In genomic region chr5:108386449-108386848, GRCm38 (mm10) we compare ENCODE assay signal across 30 mouse cellular contexts. TPM values are rescaled to one million over a fixed set of nuclear protein-coding genes. Genes with fewer than 3 reads are reported as not detected.
DNase-seq lines count a peak whose midpoint lies in the region; ATAC-seq and TF ChIP-seq lines count a peak whose summit lies in the region.
"Had no signal": no experiment of that assay in that cellular context is flagged by ENCODE, and none has a peak within 500 bp of the region (broad histone marks: within the 10 kb centered on the region; RNA-seq: fewer than 3 reads in every experiment).

No protein-coding gene starts in this region.

- H3K4me2 ChIP-seq in forebrain, embryonic 11.5 days (ENCODE audit: low read depth, low read length, severe bottlenecking), result no peak overlapping the region
- H3K4me2 ChIP-seq: embryonic facial prominence, embryonic 13.5 days; forebrain, embryonic 13.5 days; heart, embryonic 12.5 days; heart, embryonic 15.5 days; hindbrain, embryonic 13.5 days had no signal

- WGBS in forebrain, embryonic 11.5 days, result 77% methylated on average over 4 of the region's 4 CpGs

- H3K9me3 ChIP-seq in forebrain, embryonic 11.5 days (ENCODE audit: control insufficient read depth, low read length), result no peaks in the 10 kb centered on the region
- H3K9me3 ChIP-seq: embryonic facial prominence, embryonic 10.5 days; embryonic facial prominence, embryonic 13.5 days; forebrain, embryonic 13.5 days; heart, embryonic 12.5 days; heart, embryonic 15.5 days; hindbrain, embryonic 10.5 days; hindbrain, embryonic 13.5 days had no signal

- no peak for DNase-seq in frontal cortex, adult 2 months (ENCODE audit: extremely low spot score in 1 of 2, low spot score in 1 of 2)
- no peak for DNase-seq in left cerebral cortex, adult 2 months (ENCODE audit: extremely low spot score in 1 of 2, low spot score in 2 of 2)
- no peak for DNase-seq in left cerebral cortex, postnatal 4 days
- peak; percentile 75 for DNase-seq in brain, adult 2 months (ENCODE audit: low read depth, low spot score)
- DNase-seq in forebrain, embryonic 11.5 days (ENCODE audit: low spot score), result no peak
- DNase-seq: adrenal gland, adult 8-10 months; adrenal gland, postnatal 36 days; cerebellum, adult 11 months; cerebellum, adult 2 months; cerebellum, adult 9-11 months; cerebellum, postnatal 25 days; embryo, embryonic 11 days; gastrocnemius, postnatal 25 days; heart, adult 18-20 months; heart, postnatal 10 days; heart, postnatal 36 days had no signal

- H3K27me3 ChIP-seq in forebrain, embryonic 11.5 days (ENCODE audit: control insufficient read depth, insufficient read depth, low read length), result no peaks in the 10 kb centered on the region
- H3K27me3 ChIP-seq: heart, embryonic 15.5 days; hindbrain, embryonic 13.5 days had no signal

- ATAC-seq in frontal cortex, adult (ENCODE audit: low TSS enrichment), result peak; percentile 45
- no peak for ATAC-seq in forebrain, embryonic 11.5 days (replicated peaks; ENCODE audit: low FRiP score)
- ATAC-seq: activated CD4-positive, CD25-positive, alpha-beta regulatory T cell, adult 4 months; forebrain, embryonic 13.5 days; forebrain, embryonic 16.5 days; hindbrain, embryonic 16.5 days had no signal

- no peak overlapping the region for H3K4me3 ChIP-seq in left cerebral cortex, adult 2 months
- no peak overlapping the region for H3K4me3 ChIP-seq in forebrain, embryonic 11.5 days (ENCODE audit: low read depth, low read length)
- H3K4me3 ChIP-seq: embryonic facial prominence, embryonic 10.5 days; embryonic facial prominence, embryonic 13.5 days; erythroblast, embryonic 14.5 days; forebrain, embryonic 13.5 days; heart, embryonic 12.5 days; heart, embryonic 15.5 days; hindbrain, embryonic 10.5 days; hindbrain, embryonic 13.5 days had no signal

- H3K27ac ChIP-seq in left cerebral cortex, adult 2 months, result peak overlapping the region; percentile 74
- no peak overlapping the region for H3K27ac ChIP-seq in forebrain, embryonic 11.5 days (ENCODE audit: low read depth, low read length)
- H3K27ac ChIP-seq: embryonic facial prominence, embryonic 10.5 days; embryonic facial prominence, embryonic 13.5 days; forebrain, embryonic 13.5 days; heart, embryonic 15.5 days; hindbrain, embryonic 10.5 days; hindbrain, embryonic 13.5 days had no signal

- no peak for TF ChIP-seq CTCF in left cerebral cortex, adult 2 months (IDR thresholded peaks at IDR 0.05)

- no peaks in the 10 kb centered on the region for H3K36me3 ChIP-seq in forebrain, embryonic 11.5 days (ENCODE audit: control insufficient read depth, insufficient read depth, low read length)
- H3K36me3 ChIP-seq: embryonic facial prominence, embryonic 10.5 days; embryonic facial prominence, embryonic 13.5 days; heart, embryonic 12.5 days; heart, embryonic 15.5 days; hindbrain, embryonic 10.5 days; hindbrain, embryonic 13.5 days had no signal

- H3K9ac ChIP-seq in forebrain, embryonic 11.5 days (ENCODE audit: low read length), result no peak overlapping the region
- H3K9ac ChIP-seq: embryonic facial prominence, embryonic 13.5 days; forebrain, embryonic 13.5 days; heart, embryonic 12.5 days; heart, embryonic 15.5 days; hindbrain, embryonic 13.5 days had no signal

- intact Hi-C loops in left cerebral cortex, adult 2 months (cut with DNase I), result loop anchor here (2.0 kb wide), 1 partner anchor 20 kb away; no protein-coding TSS in a partner anchor
- intact Hi-C loops in left cerebral cortex, postnatal 4 days (cut with DNase I), result no loop called here

- H3K4me1 ChIP-seq in forebrain, embryonic 11.5 days (replicated peaks; ENCODE audit: control insufficient read depth, insufficient read depth, low read length), result no peaks in the 10 kb centered on the region
- H3K4me1 ChIP-seq: embryonic facial prominence, embryonic 10.5 days; embryonic facial prominence, embryonic 13.5 days; forebrain, embryonic 13.5 days; heart, embryonic 12.5 days; heart, embryonic 15.5 days; hindbrain, embryonic 10.5 days; hindbrain, embryonic 13.5 days had no signal

RNA-seq across cellular contexts. Expression of gene Pde6b, which starts 1.7 kb away (rescaled TPM):
- 0.17 and 0.18 TPM in 2 replicates for polyA plus RNA-seq in frontal cortex, adult 2 months (2012; rRNA removed)
- total RNA-seq in left cerebral cortex, adult 2 months (2021), result under 1 TPM; 0.28 to 0.48 TPM
- total RNA-seq in left cerebral cortex, postnatal 4 days (2021), result not detected
- polyA plus RNA-seq in forebrain, embryonic 11.5 days (2014; fragmentation: Nextera tagmentation; extraction: Ambion mirVana), result 0.23 and 0.40 TPM in 2 replicates
- total RNA-seq: adrenal gland, adult 8-10 months; adrenal gland, postnatal 36 days; common myeloid progenitor, adult 5-6 weeks; gastrocnemius, adult 8-10 months; gastrocnemius, postnatal 25 days; heart, adult 18-20 months; heart, postnatal 10 days; heart, postnatal 36 days had no signal
- polyA plus RNA-seq: erythroblast, embryonic 14.5 days; forebrain, embryonic 16.5 days; hindbrain, embryonic 16.5 days had no signal

RNA-seq across cellular contexts. Expression of gene Gm42517, which starts 18.7 kb away (rescaled TPM):
- 44.5 and 52.1 TPM in 2 replicates for polyA plus RNA-seq in frontal cortex, adult 2 months (2012; rRNA removed)
- 10 to 100 TPM; 59.8 to 70.1 TPM for total RNA-seq in left cerebral cortex, adult 2 months (2021)
- total RNA-seq in left cerebral cortex, postnatal 4 days (2021), result 10 to 100 TPM; 36.1 to 41.3 TPM
- 0.13 TPM in 1 of 2 replicates, not detected in the other for polyA plus RNA-seq in forebrain, embryonic 11.5 days (2014; fragmentation: Nextera tagmentation; extraction: Ambion mirVana)
- polyA plus RNA-seq: activated CD4-positive, CD25-positive, alpha-beta regulatory T cell, adult 4 months; embryonic facial prominence, embryonic 10.5 days; heart, embryonic 12.5 days; heart, embryonic 15.5 days; hindbrain, embryonic 10.5 days had no signal

RNA-seq across cellular contexts. Expression of gene Atp5k, which starts 47.8 kb away (rescaled TPM):
- 350 and 364 TPM in 2 replicates for polyA plus RNA-seq in frontal cortex, adult 2 months (2012; rRNA removed)
- 100 to 1,000 TPM; 222 to 225 TPM for total RNA-seq in left cerebral cortex, adult 2 months (2021)
- 100 to 1,000 TPM; 184 to 214 TPM for total RNA-seq in left cerebral cortex, postnatal 4 days (2021)
- polyA plus RNA-seq in forebrain, embryonic 11.5 days (2014; fragmentation: Nextera tagmentation; extraction: Ambion mirVana), result 354 and 397 TPM in 2 replicates
